Mouse (Mus musculus) midbrain, embryonic 11.5 days (tissue): Measurements from ENCODE around the gene Krtap2-4. TPM values are rescaled to one million over a fixed set of nuclear protein-coding genes. Genes with fewer than 3 reads are reported as not detected.
"Not testable (repeated sequence)": the region's sequence is repeated elsewhere in the genome, so short reads cannot be mapped to it uniquely, and the experiment has no call there.

ENCODE experiments used
- ATAC-seq: fragments of 200-750 bp; cut with Nextera tagmentation; 2 replicates; pipeline ENCODE4 v1.8.0; 2017; ENCODE audit warnings: moderate TSS enrichment, moderate library complexity; ENCODE audit not compliant: low FRiP score
- DNase-seq: peaks from one replicate; pipeline ENCODE4 v3.0.0; 2015; ENCODE audit warnings: low spot score; ENCODE audit errors: missing footprints
- H3K27ac ChIP-seq: fragments of 300-500 bp; sonication (generic); 2 replicates; pipeline ENCODE4 v1.5.1; 2014; ENCODE audit warnings: low read depth, low read length
- H3K27me3 ChIP-seq: fragments of 300-500 bp; sonication (generic); 2 replicates; pipeline ENCODE4 v1.6.1; 2014; ENCODE audit warnings: mild to moderate bottlenecking, low read length, moderate library complexity, mixed read lengths; ENCODE audit not compliant: control insufficient read depth, insufficient read depth
- H3K36me3 ChIP-seq: fragments of 300-500 bp; sonication (generic); 2 replicates; pipeline ENCODE4 v1.6.1; 2014; ENCODE audit warnings: mild to moderate bottlenecking, low read length, moderate library complexity, mixed read lengths; ENCODE audit not compliant: control insufficient read depth, insufficient read depth
- H3K4me1 ChIP-seq: fragments of 300-500 bp; sonication (generic); 2 replicates; pipeline ENCODE4 v1.6.1; 2014; ENCODE audit warnings: low read length; ENCODE audit not compliant: control insufficient read depth, insufficient read depth
- H3K4me2 ChIP-seq: fragments of 300-500 bp; sonication (generic); 2 replicates; pipeline ENCODE4 v1.6.1; 2014; ENCODE audit warnings: mild to moderate bottlenecking, moderate library complexity
- H3K4me3 ChIP-seq: fragments of 300-500 bp; sonication (generic); 2 replicates; pipeline ENCODE4 v1.5.1; 2014; ENCODE audit warnings: low read depth, low read length
- H3K9ac ChIP-seq: fragments of 300-500 bp; sonication (generic); 2 replicates; pipeline ENCODE4 v1.6.1; 2014; ENCODE audit warnings: low read length
- H3K9me3 ChIP-seq: fragments of 300-500 bp; sonication (generic); 2 replicates; pipeline ENCODE4 v1.6.1; 2016; ENCODE audit warnings: low read length; ENCODE audit not compliant: control insufficient read depth
- WGBS: fragments of 180-500 bp; shearing (Covaris S2); extraction: QIAGEN DNeasy Blood & Tissue Kit; methylation state at CpG from one replicate; pipeline ENCODE4 v1.1.7; 2014; 5-methylcytosine and 5-hydroxymethylcytosine counted together
- polyA plus RNA-seq: library from polyadenylated mRNA; unstranded; fragments of >200 nt; fragmentation: Nextera tagmentation; extraction: Ambion mirVana; gene quantifications from 2 replicates; pipeline ENCODE4 v1.2.1, GENCODE M21; 2014

Krtap2-4 gene
- polyA plus RNA-seq, 1 experiment from 2014 or later: not detected

DNA sequence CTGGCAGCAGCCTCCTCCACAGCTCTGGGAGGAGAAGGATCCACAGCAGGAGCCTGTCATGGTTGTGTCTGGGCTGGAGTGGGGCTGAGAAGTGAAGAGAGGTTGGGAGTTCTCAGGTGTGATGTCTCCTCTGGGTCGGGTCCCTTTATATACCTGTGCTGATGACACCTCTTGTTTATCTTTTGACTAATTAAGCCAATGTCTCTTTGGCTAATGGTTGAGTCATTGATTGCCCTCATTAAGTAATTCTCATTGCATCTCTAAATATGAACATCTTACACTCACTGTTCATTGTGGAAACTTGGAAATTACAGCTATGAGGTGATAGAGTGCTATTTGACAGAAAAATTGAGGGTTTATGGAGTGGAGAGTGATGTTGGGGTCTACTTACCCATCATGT lies 11.4 kb downstream of the Krtap2-4 start, which contains the start of gene Gm11938:
TSS of gene Gm11938 (minus strand) at position 101 of the 400 bp plus-strand sequence.
- H3K9ac ChIP-seq: not testable (repeated sequence)

DNA sequence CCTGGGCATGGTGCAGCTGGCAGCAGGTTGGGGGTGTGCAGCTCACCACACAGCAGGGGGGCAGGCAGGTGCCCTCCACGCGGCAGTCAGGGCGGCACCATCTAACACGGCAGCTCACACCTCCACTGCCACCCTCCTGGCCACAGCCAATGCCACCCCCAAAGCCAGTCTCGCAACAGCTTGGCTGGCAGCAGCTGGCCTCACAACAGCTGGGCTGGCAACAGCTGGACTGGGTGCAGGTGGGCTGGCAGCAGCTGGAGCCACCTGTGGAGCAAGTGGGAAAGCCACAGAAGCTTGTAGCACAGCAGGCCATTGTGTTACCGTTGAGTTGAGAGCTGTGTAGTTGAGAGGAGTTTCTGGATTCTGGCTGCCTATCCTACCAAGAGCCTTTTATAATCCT lies 16.9 kb downstream of the Krtap2-4 start, which contains the start of gene Krtap9-3:
TSS of gene Krtap9-3 (minus strand) at position 364 of the 400 bp plus-strand sequence.
- not testable (repeated sequence) for H3K4me3 ChIP-seq, H3K27me3 ChIP-seq, H3K9ac ChIP-seq, H3K36me3 ChIP-seq, H3K4me2 ChIP-seq, H3K9me3 ChIP-seq, H3K27ac ChIP-seq, DNase-seq, ATAC-seq, H3K4me1 ChIP-seq
- 87% methylated on average over 6 of the region's 6 CpGs for WGBS

More for the DNA sequence above, 11.4 kb downstream of the Krtap2-4 start, which contains the start of gene Gm11938:
- H3K27ac ChIP-seq, ATAC-seq, H3K4me3 ChIP-seq, H3K4me2 ChIP-seq, DNase-seq, H3K27me3 ChIP-seq, H3K4me1 ChIP-seq, H3K9me3 ChIP-seq, H3K36me3 ChIP-seq: not testable (repeated sequence)
- WGBS: 73% methylated on average over 1 of the region's 1 CpGs

DNA sequence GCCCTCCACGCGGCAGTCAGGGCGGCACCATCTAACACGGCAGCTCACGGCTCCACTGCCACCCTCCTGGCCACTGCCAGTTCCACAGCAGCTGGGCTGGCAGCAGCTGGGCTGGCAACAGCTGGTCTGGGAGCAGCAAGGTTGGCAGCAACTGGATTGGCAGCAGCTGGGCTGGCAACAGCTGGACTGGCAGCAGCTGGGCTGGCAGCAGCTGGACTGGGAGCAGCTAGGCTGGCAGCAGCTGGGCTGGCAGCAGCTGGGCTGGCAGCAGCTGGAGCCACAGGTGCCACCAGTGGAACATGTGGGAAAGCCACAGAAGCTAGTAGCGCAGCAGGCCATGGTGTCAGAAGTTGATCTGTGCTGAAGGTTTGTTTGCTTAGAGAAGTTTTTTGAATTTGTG lies 23.7 kb downstream of the Krtap2-4 start, which contains the start of gene Krtap1-3:
TSS of gene Krtap1-3 (minus strand) at position 359 of the 400 bp plus-strand sequence.
- Histone ChIP-seq H3K36me3 (no peaks in the 10 kb centered on the region), H3K9ac (no peak within 1 kb of the TSS), H3K9me3 (no peaks in the 10 kb centered on the region), H3K27me3 (no peaks in the 10 kb centered on the region), H3K27ac (no peak within 1 kb of the TSS), H3K4me3 (no peak within 1 kb of the TSS), H3K4me1 (no peaks in the 10 kb centered on the region), H3K4me2 (no peak within 1 kb of the TSS)
- 92% methylated on average over 6 of the region's 6 CpGs for WGBS
- ATAC-seq (no peak), DNase-seq (no peak)

DNA sequence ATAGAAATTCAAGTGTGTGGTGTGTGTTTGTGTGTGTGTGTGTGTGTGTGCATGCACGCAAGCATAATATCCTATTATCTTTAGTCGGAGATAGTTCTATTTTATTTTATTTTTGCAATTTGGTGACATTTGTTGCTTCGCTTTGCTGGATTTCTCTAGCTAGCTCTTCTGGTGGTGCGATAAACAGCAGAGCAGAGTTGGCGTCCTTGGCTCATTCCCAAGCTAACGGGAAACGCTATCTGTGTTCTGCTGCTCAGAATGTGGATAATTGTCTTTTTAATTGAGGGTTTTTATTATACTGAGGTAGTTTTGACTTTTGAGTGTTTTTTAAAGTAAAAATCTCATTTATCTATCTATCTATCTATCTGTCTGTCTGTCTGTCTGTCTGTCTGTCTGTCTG lies 29.6 kb downstream of the Krtap2-4 start:
- WGBS: 94% methylated on average over 7 of the region's 7 CpGs
- Histone ChIP-seq H3K27ac (no peak overlapping the region), H3K4me1 (no peaks in the 10 kb centered on the region), H3K36me3 (no peaks in the 10 kb centered on the region), H3K4me3 (no peak overlapping the region), H3K4me2 (no peak overlapping the region), H3K27me3 (no peaks in the 10 kb centered on the region), H3K9me3 (no peaks in the 10 kb centered on the region), H3K9ac (no peak overlapping the region)
- no peak for DNase-seq
- no peak for ATAC-seq

DNA sequence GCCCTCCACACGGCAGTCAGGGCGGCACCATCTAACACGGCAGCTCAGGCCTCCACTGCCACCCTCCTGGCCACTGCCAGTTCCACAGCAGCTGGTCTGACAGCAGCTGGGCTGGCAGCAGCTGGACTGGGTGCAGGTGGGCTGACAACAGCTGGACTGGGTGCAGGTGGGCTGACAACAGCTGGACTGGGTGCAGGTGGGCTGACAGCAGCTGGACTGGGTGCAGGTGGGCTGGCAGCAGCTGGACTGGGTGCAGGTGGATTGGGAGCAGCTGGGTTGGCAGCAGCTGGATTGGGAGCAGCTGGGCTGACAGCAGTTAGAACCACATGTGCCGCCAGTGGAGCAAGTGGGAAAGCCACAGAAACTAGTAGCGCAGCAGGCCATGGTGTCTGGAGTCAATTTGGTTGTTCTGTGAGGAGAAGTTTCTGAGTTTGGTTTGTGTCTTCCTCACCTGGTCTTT lies 31.4 kb downstream of the Krtap2-4 start, which contains the start of gene Krtap1-4:
TSS of gene Krtap1-4 (minus strand) at position 410 of the 460 bp plus-strand sequence.
- WGBS: 74% methylated on average over 5 of the region's 5 CpGs
- H3K27me3 ChIP-seq: no peaks in the 10 kb centered on the region

DNA sequence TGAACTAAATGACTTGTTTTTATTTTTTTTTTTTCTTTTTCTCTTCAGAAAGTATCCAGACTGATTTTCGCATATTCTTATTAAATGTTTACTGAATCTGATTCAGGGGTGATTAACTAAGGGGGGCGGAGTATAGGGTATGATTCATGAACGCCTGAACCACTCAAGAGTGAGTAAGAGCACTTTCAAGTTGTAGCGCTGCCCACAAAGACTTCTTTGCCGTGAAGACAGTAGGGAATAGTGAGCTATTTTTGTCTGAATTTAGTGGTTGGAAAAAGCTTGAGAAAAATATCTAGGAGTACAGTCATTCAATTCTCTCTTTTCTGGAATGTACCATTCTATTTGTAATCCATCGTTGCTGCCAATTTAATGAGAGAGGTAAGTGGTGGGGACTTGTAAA lies 33.1 kb downstream of the Krtap2-4 start:
- H3K9me3 ChIP-seq: no peaks in the 10 kb centered on the region
- H3K4me3 ChIP-seq: no peak overlapping the region
- WGBS: 88% methylated on average over 6 of the region's 6 CpGs
- ATAC-seq (no peak), DNase-seq (no peak)
- H3K36me3 ChIP-seq: no peaks in the 10 kb centered on the region
- H3K4me1 ChIP-seq: no peaks in the 10 kb centered on the region
- H3K27me3 ChIP-seq: no peaks in the 10 kb centered on the region
- H3K4me2 ChIP-seq: no peak overlapping the region
- H3K27ac ChIP-seq: no peak overlapping the region
- no peak overlapping the region for H3K9ac ChIP-seq

More for the DNA sequence above, 31.4 kb downstream of the Krtap2-4 start, which contains the start of gene Krtap1-4:
- DNase-seq (no peak), ATAC-seq (no peak)
- H3K4me2 ChIP-seq: no peak within 1 kb of the TSS
- no peak within 1 kb of the TSS for H3K4me3 ChIP-seq
- H3K36me3 ChIP-seq: no peaks in the 10 kb centered on the region
- H3K9me3 ChIP-seq: no peaks in the 10 kb centered on the region
- no peaks in the 10 kb centered on the region for H3K4me1 ChIP-seq
- H3K9ac ChIP-seq: no peak within 1 kb of the TSS
- no peak within 1 kb of the TSS for H3K27ac ChIP-seq

DNA sequence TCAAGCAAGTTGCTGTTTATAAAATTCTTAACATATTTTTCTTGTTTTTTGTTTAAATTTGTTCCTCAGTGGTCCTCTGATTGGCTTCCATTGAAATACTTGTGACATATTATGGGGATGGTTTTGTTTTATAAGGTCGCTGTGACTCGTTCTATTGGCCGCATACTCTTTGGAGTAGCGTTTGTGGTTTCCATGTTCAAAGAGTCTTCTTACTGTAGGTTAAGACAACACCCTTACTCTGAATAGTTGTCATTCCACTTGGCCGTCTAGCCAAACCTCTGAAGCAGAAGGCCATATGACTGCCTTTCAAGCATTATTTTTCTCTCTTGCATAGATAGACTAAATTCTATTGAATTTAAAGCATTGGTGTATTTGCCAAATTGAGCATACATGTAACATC lies 33.6 kb downstream of the Krtap2-4 start:
- no peak for ATAC-seq
- Histone ChIP-seq H3K9me3 (no peaks in the 10 kb centered on the region), H3K4me2 (no peak overlapping the region), H3K27ac (no peak overlapping the region), H3K27me3 (no peaks in the 10 kb centered on the region), H3K9ac (no peak overlapping the region), H3K36me3 (no peaks in the 10 kb centered on the region), H3K4me3 (no peak overlapping the region), H3K4me1 (no peaks in the 10 kb centered on the region)
- WGBS: 92% methylated on average over 5 of the region's 5 CpGs
- no peak for DNase-seq

DNA sequence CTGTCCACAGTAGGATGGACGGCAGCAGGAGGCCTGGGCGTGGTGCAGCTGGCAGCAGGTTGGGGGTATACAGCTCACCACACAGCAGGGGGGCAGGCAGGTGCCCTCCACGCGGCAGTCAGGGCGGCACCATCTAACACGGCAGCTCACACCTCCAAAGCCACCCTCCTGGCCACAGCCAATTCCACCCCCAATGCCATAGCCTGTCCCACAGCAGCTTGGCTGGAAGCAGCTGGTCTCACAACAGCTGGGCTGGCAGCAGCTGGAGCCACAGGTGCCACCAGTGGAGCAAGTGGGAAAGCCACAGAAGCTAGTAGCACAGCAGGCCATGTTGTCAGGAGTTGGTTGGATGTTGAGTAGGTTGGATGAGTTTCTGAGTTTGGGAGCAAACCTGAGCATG lies 34.0 kb downstream of the Krtap2-4 start, which contains the start of gene Krtap1-5:
TSS of gene Krtap1-5 (minus strand) at position 381 of the 400 bp plus-strand sequence.
- no peak for DNase-seq
- Histone ChIP-seq H3K36me3 (no peaks in the 10 kb centered on the region), H3K4me3 (no peak within 1 kb of the TSS), H3K4me1 (no peaks in the 10 kb centered on the region), H3K27me3 (no peaks in the 10 kb centered on the region), H3K27ac (no peak within 1 kb of the TSS), H3K9ac (no peak within 1 kb of the TSS), H3K4me2 (no peak within 1 kb of the TSS), H3K9me3 (no peaks in the 10 kb centered on the region)
- no peak for ATAC-seq
- WGBS: 89% methylated on average over 6 of the region's 6 CpGs

DNA sequence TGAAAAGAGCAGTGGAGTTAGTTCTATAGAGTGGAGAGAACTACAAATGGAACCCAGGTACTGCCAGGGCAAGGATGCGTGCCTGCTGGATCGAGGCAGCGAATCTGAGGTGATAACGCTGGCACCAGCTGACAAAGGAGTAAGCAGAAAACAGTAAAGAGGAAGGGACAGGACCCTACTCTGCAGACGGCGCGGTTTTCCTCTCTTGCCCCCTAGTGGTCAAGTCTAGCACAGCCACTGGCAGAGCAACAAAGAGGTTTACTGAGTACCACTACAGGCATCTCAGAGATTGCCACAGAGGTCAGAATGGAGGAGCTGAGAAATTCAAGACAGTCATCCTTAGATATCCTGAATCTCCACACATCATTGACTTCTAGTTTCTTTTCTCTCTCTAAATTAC lies 40.5 kb downstream of the Krtap2-4 start:
- DNase-seq (peak; percentile 96), ATAC-seq (peak; percentile 85)
- Histone ChIP-seq H3K9me3 (no peaks in the 10 kb centered on the region), H3K4me1 (no peaks in the 10 kb centered on the region), H3K27ac (no peak overlapping the region), H3K4me2 (peak overlapping the region; percentile 1; the same call in 1 of the 2 replicates), H3K36me3 (no peaks in the 10 kb centered on the region), H3K4me3 (no peak overlapping the region), H3K27me3 (no peaks in the 10 kb centered on the region), H3K9ac (no peak overlapping the region)
- WGBS: under 1% methylated on average over 7 of the region's 7 CpGs
